Mouse (Mus musculus) C2C12 (cell line): ENCODE results near the gene Cryaa.

ENCODE experiments used
- CTCF ChIP-seq: IDR thresholded peaks from one replicate; pipeline ENCODE4 v1.5.1; 2011; ENCODE audit not compliant: control insufficient read depth, insufficient read depth, insufficient read length
- MAX ChIP-seq: IDR thresholded peaks from one replicate; pipeline ENCODE4 v1.6.1; 2011; ENCODE audit warnings: mild to moderate bottlenecking, control low read depth

- TF ChIP-seq MAX (no peak), CTCF (no peak)
These were observed 44.6 kb upstream of the Cryaa start for GRCm38 (mm10) chr17:31633007-31633406.
